Comparison of ENCODE assay signal across 8 mouse cellular contexts in the genomic region with DNA sequence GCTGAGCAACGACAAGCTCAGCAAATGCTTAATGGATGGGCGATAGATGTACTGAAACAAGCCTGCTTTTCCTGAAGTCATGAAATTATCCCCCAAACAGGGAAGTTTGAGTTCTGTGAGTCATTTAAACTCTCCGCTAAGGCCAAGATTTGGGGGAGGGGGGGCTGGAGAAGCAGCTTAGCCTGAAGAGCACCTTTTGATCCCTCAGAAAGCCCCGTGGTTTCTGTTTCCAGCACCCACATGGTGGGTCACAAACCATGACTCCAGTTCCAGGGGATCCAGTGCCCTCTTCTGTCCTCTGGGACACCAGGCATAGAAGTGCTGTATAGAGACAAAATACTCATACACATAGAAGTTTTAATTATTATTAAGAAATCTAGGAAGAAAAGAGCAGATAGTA. TPM values are rescaled to one million over a fixed set of nuclear protein-coding genes. Genes with fewer than 3 reads are reported as not detected.
DNase-seq lines count a peak whose midpoint lies in the region; TF ChIP-seq lines count a peak whose summit lies in the region.

No protein-coding gene starts in this region.

- no peak overlapping the region for H3K27ac ChIP-seq in layer of hippocampus, adult 2 months
- peak overlapping the region; percentile 94 for H3K27ac ChIP-seq in bone marrow macrophage, adult 2 months (ENCODE audit: insufficient read depth, low read depth, low read length)

- no peak for DNase-seq in layer of hippocampus, adult 2 months (ENCODE audit: low spot score in 2 of 2)
- no peak for DNase-seq in layer of hippocampus, adult 11-12 months (ENCODE audit: low spot score)
- DNase-seq in heart, adult 8-10 months (ENCODE audit: low spot score), result peak; percentile 16
- peak; percentile 24 for DNase-seq in lung, postnatal 10 days
- no peak for DNase-seq in thymus, postnatal 4 days
- no peak for DNase-seq in retina, postnatal 1 day
- DNase-seq in c-Kit-positive CD71-positive TER-119-positive erythroid progenitor cells, embryonic 14.5 days (ENCODE audit: low spot score), result no peak

- peaks cover 8% of the 10 kb centered on the region for H3K4me1 ChIP-seq in bone marrow macrophage, adult 2 months (ENCODE audit: control insufficient read depth, insufficient read depth, low read length)

- H3K4me3 ChIP-seq in layer of hippocampus, adult 2 months, result peak overlapping the region; percentile 36; the same call in 1 of the 2 replicates
- peak overlapping the region; percentile 29; the same call in 1 of the 2 replicates for H3K4me3 ChIP-seq in bone marrow macrophage, adult 2 months (ENCODE audit: insufficient read depth, low read length)

- no peak for TF ChIP-seq CTCF in layer of hippocampus, adult 2 months (conservative IDR thresholded peaks at IDR 0.05)
- TF ChIP-seq CTCF in bone marrow macrophage, adult 2 months (IDR thresholded peaks at IDR 0.05; ENCODE audit: low read depth, low read length), result no peak

- TF ChIP-seq POLR2A in bone marrow macrophage, adult 2 months (IDR thresholded peaks at IDR 0.05; ENCODE audit: borderline replicate concordance, low read depth, low read length), result no peak

RNA-seq across cellular contexts. Expression of a gene that starts 27.5 kb away (rescaled TPM):
- total RNA-seq in layer of hippocampus, adult 2 months (2021), result 1 to 10 TPM; 2.6 to 2.8 TPM
- polyA plus RNA-seq in bone marrow macrophage, adult 2 months (2012; ENCODE audit: insufficient read depth, insufficient read length, missing spikeins), result 1.8 and 2.0 TPM in 2 replicates
- total RNA-seq in heart, adult 8-10 months (2022), result 1 to 10 TPM in 2 of 4 experiments, under 1 TPM in 2; 0.75 to 1.7 (median 1.1) TPM

RNA-seq across cellular contexts. Expression of a gene that starts 34.2 kb away (rescaled TPM):
- total RNA-seq in layer of hippocampus, adult 2 months (2021), result 1 to 10 TPM; 3.8 to 5.9 TPM
- 12.8 and 13.2 TPM in 2 replicates for polyA plus RNA-seq in bone marrow macrophage, adult 2 months (2012; ENCODE audit: insufficient read depth, insufficient read length, missing spikeins)
- 100 to 1,000 TPM; 141 to 253 (median 172) TPM for total RNA-seq in heart, adult 8-10 months (2022)

Comparison
In these comparisons a context has a peak if more than half of its experiments do, and no peak if none do; other contexts are left out.
1. DNase-seq: peak in heart, adult 8-10 months (single experiment) and lung, postnatal 10 days (single experiment); none in layer of hippocampus, adult 2 months (0 of 2), layer of hippocampus, adult 11-12 months (single experiment), thymus, postnatal 4 days (single experiment), retina, postnatal 1 day (single experiment) and c-Kit-positive CD71-positive TER-119-positive erythroid progenitor cells, embryonic 14.5 days (single experiment).
2. RNA of a gene that starts 34.2 kb away (total RNA-seq): 141 to 253 TPM in heart, adult 8-10 months; 3.8 to 5.9 TPM in layer of hippocampus, adult 2 months; every median in the first group is over 10 times any median in the second.